Mouse (Mus musculus): ENCODE results near the gene Gm4297. TPM values are rescaled to one million over a fixed set of nuclear protein-coding genes. Genes with fewer than 3 reads are reported as not detected.
"Not testable (repeated sequence)": the region's sequence is repeated elsewhere in the genome, so short reads cannot be mapped to it uniquely, and the experiment has no call there.

Gene Gm4297
- not detected in 2 replicates for total RNA-seq (2021)
- long read RNA-seq: 0 reads

DNA sequence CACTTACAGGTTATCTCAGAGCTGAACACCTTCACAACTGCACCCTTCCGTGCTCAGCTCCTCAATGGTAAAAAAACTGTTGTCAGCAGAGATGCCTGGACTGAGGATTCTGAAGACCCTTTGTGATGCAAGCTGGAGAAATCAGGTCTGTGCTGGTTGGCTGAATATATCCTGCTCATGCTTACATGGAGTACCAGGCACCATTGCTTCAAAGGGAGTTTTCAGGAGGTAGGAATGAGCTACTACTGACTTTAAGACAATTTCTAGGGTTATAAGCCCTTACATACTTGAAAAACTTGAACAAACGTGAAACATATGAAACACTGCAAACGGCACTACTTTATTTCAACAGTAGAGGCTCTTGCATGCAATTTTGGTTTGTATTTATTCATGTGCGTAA lies at the start of gene Gm4297:
Gm4297 (minus strand) TSS at position 101 of the 400 bp plus-strand sequence.
- DNase-seq: not testable (repeated sequence)

Small RNA genes within 50 kb of the gene (microRNA-seq; reads per million reads assigned to microRNA genes)
- gene Gm27839 (0 reads per million in 2 experiments), gene Gm27910 (0 reads per million in 2 experiments)

Other genes with a start within 250 kb of the Gm4297 start
- gene Gm5934, start 74.1 kb downstream of the Gm4297 start, total RNA-seq (2021): not detected in 2 replicates
- gene Gm5935, start 200.3 kb upstream of the Gm4297 start, total RNA-seq (2021): not detected in 2 replicates